Mouse (Mus musculus) hindbrain, embryonic 15.5 days (tissue): ENCODE measurements around the gene Phc2. TPM values are rescaled to one million over a fixed set of nuclear protein-coding genes. Genes with fewer than 3 reads are reported as not detected.

Source experiments
- ATAC-seq: fragments of 200-750 bp; cut with Nextera tagmentation; 2 replicates; pipeline ENCODE4 v1.8.0; 2017; ENCODE audit warnings: low read depth, moderate number of reproducible peaks, moderate TSS enrichment; ENCODE audit not compliant: low FRiP score
- H3K27ac ChIP-seq: fragments of 300-500 bp; sonication (generic); replicated peaks from 2 replicates; pipeline ENCODE4 v1.5.1; 2015; ENCODE audit warnings: mild to moderate bottlenecking, inconsistent platforms
- H3K27me3 ChIP-seq: fragments of 300-500 bp; sonication (generic); 2 replicates; pipeline ENCODE4 v1.6.1; 2015; ENCODE audit warnings: control low read depth, inconsistent platforms
- H3K36me3 ChIP-seq: fragments of 300-500 bp; sonication (generic); 2 replicates; pipeline ENCODE4 v1.6.1; 2015; ENCODE audit warnings: control low read depth, inconsistent platforms
- H3K4me1 ChIP-seq: fragments of 300-500 bp; sonication (generic); replicated peaks from 2 replicates; pipeline ENCODE4 v1.6.1; 2015; ENCODE audit warnings: control low read depth, inconsistent platforms
- H3K4me2 ChIP-seq: fragments of 300-500 bp; sonication (generic); 2 replicates; pipeline ENCODE4 v1.6.1; 2015; ENCODE audit warnings: moderate library complexity, mild to moderate bottlenecking, inconsistent platforms
- H3K4me3 ChIP-seq: fragments of 300-500 bp; sonication (generic); 2 replicates; pipeline ENCODE4 v1.5.1; 2015; ENCODE audit warnings: mild to moderate bottlenecking, inconsistent platforms
- H3K9ac ChIP-seq: fragments of 300-500 bp; sonication (generic); 2 replicates; pipeline ENCODE4 v1.6.1; 2015; ENCODE audit warnings: inconsistent platforms
- H3K9me3 ChIP-seq: fragments of 300-500 bp; sonication (generic); 2 replicates; pipeline ENCODE4 v1.6.1; 2016; ENCODE audit warnings: control low read depth, inconsistent platforms
- WGBS: fragments of 180-500 bp; shearing (Covaris S2); methylation state at CpG from one replicate; pipeline ENCODE4 v1.1.7; 2015; 5-methylcytosine and 5-hydroxymethylcytosine counted together
- polyA plus RNA-seq: library from polyadenylated mRNA; unstranded; fragments of >200 nt; fragmentation: Nextera tagmentation; extraction: Ambion mirVana; gene quantifications from 2 replicates; pipeline ENCODE4 v1.2.1, GENCODE M21; 2015

Gene Phc2
- polyA plus RNA-seq, 1 experiment from 2014 or later = 71.5 TPM

DNA sequence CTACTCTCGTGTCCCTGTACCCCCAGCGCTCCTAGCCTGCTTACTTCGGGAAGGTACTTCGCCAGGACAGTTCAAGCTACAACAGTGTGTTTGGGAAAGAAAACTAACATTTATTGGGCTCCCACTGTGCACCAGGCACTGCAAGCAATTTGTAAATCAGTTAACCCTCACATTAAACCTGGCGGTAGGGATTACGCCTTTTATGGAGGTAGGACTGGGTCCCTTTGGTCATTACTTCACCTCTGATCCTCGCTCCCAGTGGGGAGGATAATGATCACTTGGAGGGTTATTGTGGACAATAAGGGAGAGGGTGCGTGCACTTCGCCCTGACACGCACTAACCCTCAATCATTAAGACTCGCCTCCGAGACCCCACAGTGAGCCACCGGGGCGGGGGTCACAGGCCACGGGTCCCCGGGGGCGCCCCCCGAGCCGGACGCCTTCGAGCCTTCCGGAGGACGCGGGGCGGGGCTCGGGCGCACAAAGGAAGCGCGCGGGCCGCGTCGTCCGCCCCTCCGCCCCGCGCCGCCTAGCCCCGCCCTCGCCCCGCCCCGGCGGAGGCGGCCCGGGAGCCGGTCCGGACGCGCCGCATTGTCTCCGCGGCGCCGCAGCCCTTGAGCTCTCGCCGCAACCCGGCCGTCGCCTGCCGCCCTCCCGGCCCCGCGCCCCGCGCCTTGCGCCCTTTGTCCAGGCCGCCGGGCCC, 72.7 kb downstream of the Phc2 start:
- H3K4me1 ChIP-seq = peaks cover 57% of the 10 kb centered on the region

DNA sequence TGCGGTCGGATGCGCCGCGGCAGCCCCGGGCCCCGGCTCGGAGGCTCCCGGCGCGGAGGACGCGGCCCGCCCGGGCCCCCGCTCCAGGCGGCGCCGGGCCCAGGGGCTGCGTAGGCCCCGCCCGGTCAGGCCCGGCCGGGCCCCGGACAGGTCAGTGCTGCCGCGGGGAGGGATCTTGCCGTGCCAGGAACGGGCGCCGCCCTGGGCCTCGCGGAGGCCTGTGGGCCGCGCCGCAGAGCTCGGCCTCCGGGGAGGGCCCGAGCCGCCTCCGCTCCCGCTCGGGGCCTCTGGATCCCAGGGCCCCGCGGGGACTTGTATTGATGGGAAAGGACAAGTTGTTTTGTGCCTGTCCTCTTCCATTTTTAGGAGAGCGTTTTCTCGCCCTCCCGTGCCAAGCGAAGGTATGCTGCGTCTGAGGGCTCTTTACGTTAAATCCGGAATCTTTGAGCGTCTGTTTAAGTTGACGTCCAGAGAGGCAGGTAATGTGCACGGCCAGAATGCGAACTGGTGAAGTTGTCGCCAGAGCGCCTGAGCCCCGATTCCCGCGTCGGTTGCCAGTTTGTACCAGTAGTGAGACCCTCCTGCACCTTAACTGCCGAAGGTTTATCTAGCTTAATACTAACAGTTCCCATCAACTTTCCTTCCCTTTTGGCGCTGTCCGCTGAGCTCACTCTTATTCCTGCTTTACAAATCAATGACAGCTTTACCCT, 73.4 kb downstream of the Phc2 start:
- Histone ChIP-seq H3K27ac (peak overlapping the region; percentile 96), H3K4me1 (peaks cover 62% of the 10 kb centered on the region), H3K4me3 (peak overlapping the region; percentile 94), H3K9ac (peak overlapping the region; percentile 99), H3K27me3 (no peaks in the 10 kb centered on the region), H3K4me2 (peak overlapping the region; percentile 87), H3K9me3 (no peaks in the 10 kb centered on the region), H3K36me3 (peaks cover 5% of the 10 kb centered on the region; the same call in 1 of the 2 replicates)
- ATAC-seq = peak; percentile 56
- WGBS = under 1% methylated on average over 54 of the region's 65 CpGs

More for the DNA sequence above, 72.7 kb downstream of the Phc2 start:
- 4% methylated on average over 42 of the region's 68 CpGs for WGBS
- ATAC-seq = peak; percentile 89
- Histone ChIP-seq H3K9me3 (no peaks in the 10 kb centered on the region), H3K27me3 (no peaks in the 10 kb centered on the region), H3K27ac (peak overlapping the region; percentile 96), H3K4me3 (peak overlapping the region; percentile 94), H3K9ac (peak overlapping the region; percentile 99), H3K4me2 (peak overlapping the region; percentile 87), H3K36me3 (peaks cover 5% of the 10 kb centered on the region; the same call in 1 of the 2 replicates)

GRCm38 (mm10) chr4:128728431-128728851, 73.9 kb downstream of the Phc2 start:
- ATAC-seq = no peak
- Histone ChIP-seq H3K27me3 (no peaks in the 10 kb centered on the region), H3K4me3 (peak overlapping the region; percentile 94), H3K9me3 (no peaks in the 10 kb centered on the region), H3K27ac (peak overlapping the region; percentile 96), H3K36me3 (peaks cover 5% of the 10 kb centered on the region; the same call in 1 of the 2 replicates), H3K4me2 (peak overlapping the region; percentile 87), H3K9ac (peak overlapping the region; percentile 99), H3K4me1 (peaks cover 65% of the 10 kb centered on the region)
- WGBS = 1% methylated on average over 5 of the region's 5 CpGs

DNA sequence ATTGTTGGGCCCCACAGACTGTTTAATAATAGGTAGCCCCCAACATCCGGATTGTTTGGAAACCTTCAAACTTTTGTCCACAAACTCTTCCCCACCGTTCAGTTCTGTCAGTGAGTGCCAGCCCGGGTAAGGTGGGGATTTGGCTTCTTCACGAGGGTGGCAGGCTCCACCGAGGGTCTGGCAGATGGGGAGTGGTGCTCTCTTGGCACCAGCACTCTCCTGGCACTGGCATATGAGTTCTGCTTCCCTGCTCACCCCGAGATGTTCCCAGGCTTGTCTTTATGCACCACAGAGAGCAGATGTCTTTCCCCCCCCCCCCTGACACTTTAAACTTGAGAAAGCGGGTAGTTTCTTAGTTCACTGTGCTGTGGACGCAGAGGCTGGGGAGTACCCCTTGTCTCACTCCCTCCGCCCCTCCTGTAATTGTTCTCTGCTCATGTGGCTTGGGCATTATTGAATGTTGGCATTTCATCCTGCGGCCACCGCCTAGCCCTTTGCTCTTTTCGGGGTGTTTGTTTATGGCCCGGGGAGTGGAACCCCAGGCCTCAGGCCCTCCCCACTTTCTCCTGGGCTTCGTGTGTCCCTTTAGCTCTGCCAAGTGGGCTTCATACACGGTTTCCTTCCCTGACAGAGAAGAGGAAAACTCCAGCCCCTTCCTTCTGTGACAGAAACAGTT, 74.7 kb downstream of the Phc2 start:
- peak overlapping the region; percentile 94 for H3K4me3 ChIP-seq
- ATAC-seq = peak; percentile 27; the same call in 1 of the 2 replicates
- peaks cover 5% of the 10 kb centered on the region; the same call in 1 of the 2 replicates for H3K36me3 ChIP-seq
- H3K27me3 ChIP-seq = no peaks in the 10 kb centered on the region
- H3K9me3 ChIP-seq = no peaks in the 10 kb centered on the region
- peak overlapping the region; percentile 87 for H3K4me2 ChIP-seq
- H3K9ac ChIP-seq = peak overlapping the region; percentile 99
- H3K4me1 ChIP-seq = peaks cover 68% of the 10 kb centered on the region
- peak overlapping the region; percentile 96 for H3K27ac ChIP-seq
- WGBS = 3% methylated on average over 15 of the region's 15 CpGs

DNA sequence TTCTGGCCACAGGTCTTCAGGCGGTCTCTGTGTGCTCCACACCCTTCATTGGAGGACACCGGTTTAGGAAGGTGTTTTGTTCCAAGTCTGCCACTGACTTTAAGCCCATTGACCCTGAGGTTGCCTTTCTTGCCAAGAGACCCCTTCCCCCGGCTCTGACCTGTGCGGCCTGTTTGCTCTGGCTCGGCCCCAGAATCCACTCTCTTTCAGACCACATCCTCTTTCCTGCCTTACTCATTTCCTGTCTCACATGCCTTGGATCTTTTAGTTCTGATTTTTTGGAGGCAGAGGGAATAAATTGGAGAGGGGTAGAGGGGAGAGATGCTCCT, 75.2 kb downstream of the Phc2 start:
- 7% methylated on average over 5 of the region's 5 CpGs for WGBS
- Histone ChIP-seq H3K4me2 (peak overlapping the region; percentile 87), H3K4me3 (peak overlapping the region; percentile 94), H3K9ac (peak overlapping the region; percentile 99; the same call in 1 of the 2 replicates), H3K36me3 (peaks cover 5% of the 10 kb centered on the region; the same call in 1 of the 2 replicates), H3K4me1 (peaks cover 70% of the 10 kb centered on the region), H3K9me3 (no peaks in the 10 kb centered on the region), H3K27me3 (no peaks in the 10 kb centered on the region), H3K27ac (peak overlapping the region; percentile 96)
- ATAC-seq = no peak

GRCm38 (mm10) chr4:128730271-128730670, 75.8 kb downstream of the Phc2 start:
- peak overlapping the region; percentile 87 for H3K4me2 ChIP-seq
- H3K9me3 ChIP-seq = no peaks in the 10 kb centered on the region
- peak overlapping the region; percentile 96; the same call in 1 of the 2 replicates for H3K27ac ChIP-seq
- ATAC-seq = no peak
- H3K9ac ChIP-seq = 0 out of 2 replicates have a peak overlapping the region, but pooled peaks have one; percentile 99
- H3K36me3 ChIP-seq = peaks cover 5% of the 10 kb centered on the region; the same call in 1 of the 2 replicates
- H3K27me3 ChIP-seq = no peaks in the 10 kb centered on the region
- H3K4me1 ChIP-seq = peaks cover 76% of the 10 kb centered on the region
- 29% methylated on average over 6 of the region's 6 CpGs for WGBS
- H3K4me3 ChIP-seq = peak overlapping the region; percentile 94

DNA sequence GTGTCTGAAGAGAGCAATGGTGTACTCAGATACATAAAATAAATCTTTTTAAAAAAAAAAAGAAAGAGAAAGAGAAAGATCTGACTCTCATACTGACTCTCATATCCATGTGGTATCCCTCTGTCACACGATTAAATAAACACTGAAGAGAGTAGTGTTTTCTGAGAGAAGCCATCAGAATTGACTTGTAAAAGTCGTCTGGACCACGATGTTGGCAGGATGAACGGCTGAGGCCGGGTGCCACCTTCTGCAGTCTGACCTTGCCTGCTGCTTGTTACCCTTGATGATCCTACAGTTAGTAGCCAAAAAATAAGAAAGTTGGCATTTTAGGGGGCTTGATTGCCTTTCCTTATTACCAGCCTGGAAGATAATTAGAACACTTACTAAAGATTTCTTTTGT, 78.3 kb downstream of the Phc2 start:
- H3K27ac ChIP-seq = no peak overlapping the region

GRCm38 (mm10) chr4:128733496-128733895, 79.0 kb downstream of the Phc2 start:
- WGBS = 26% methylated on average over 6 of the region's 6 CpGs

More for the DNA sequence above, 78.3 kb downstream of the Phc2 start:
- H3K4me1 ChIP-seq = peaks cover 92% of the 10 kb centered on the region
- no peaks in the 10 kb centered on the region for H3K27me3 ChIP-seq
- WGBS = 33% methylated on average over 5 of the region's 5 CpGs
- peak overlapping the region; percentile 11; the same call in 1 of the 2 replicates for H3K4me2 ChIP-seq
- H3K9ac ChIP-seq = no peak overlapping the region
- no peaks in the 10 kb centered on the region for H3K9me3 ChIP-seq
- no peak overlapping the region for H3K4me3 ChIP-seq
- peaks cover 5% of the 10 kb centered on the region; the same call in 1 of the 2 replicates for H3K36me3 ChIP-seq
- ATAC-seq = no peak

GRCm38 (mm10) chr4:128734217-128734616, 79.7 kb downstream of the Phc2 start:
- Histone ChIP-seq H3K9ac (no peak overlapping the region), H3K36me3 (peaks cover 5% of the 10 kb centered on the region; the same call in 1 of the 2 replicates), H3K4me3 (no peak overlapping the region)

More at GRCm38 (mm10) chr4:128733496-128733895, 79.0 kb downstream of the Phc2 start:
- H3K4me1 ChIP-seq = peaks cover 96% of the 10 kb centered on the region
- no peaks in the 10 kb centered on the region for H3K27me3 ChIP-seq
- H3K4me3 ChIP-seq = no peak overlapping the region
- H3K27ac ChIP-seq = peak overlapping the region; percentile 65; the same call in 1 of the 2 replicates
- no peaks in the 10 kb centered on the region for H3K9me3 ChIP-seq
- H3K9ac ChIP-seq = no peak overlapping the region
- H3K4me2 ChIP-seq = peak overlapping the region; percentile 11; the same call in 1 of the 2 replicates
- no peak for ATAC-seq
- H3K36me3 ChIP-seq = peaks cover 5% of the 10 kb centered on the region; the same call in 1 of the 2 replicates

GRCm38 (mm10) chr4:128734721-128735671, 80.5 kb downstream of the Phc2 start:
- Histone ChIP-seq H3K27me3 (no peaks in the 10 kb centered on the region), H3K9ac (no peak overlapping the region)

More at GRCm38 (mm10) chr4:128734217-128734616, 79.7 kb downstream of the Phc2 start:
- peak overlapping the region; percentile 23 for H3K4me2 ChIP-seq
- H3K27ac ChIP-seq = peak overlapping the region; percentile 65
- H3K4me1 ChIP-seq = peaks cover 90% of the 10 kb centered on the region
- 13% methylated on average over 5 of the region's 5 CpGs for WGBS
- H3K27me3 ChIP-seq = no peaks in the 10 kb centered on the region
- ATAC-seq = peak; percentile 80
- no peaks in the 10 kb centered on the region for H3K9me3 ChIP-seq

More at GRCm38 (mm10) chr4:128734721-128735671, 80.5 kb downstream of the Phc2 start:
- no peak for ATAC-seq
- peak overlapping the region; percentile 23 for H3K4me2 ChIP-seq
- peak overlapping the region; percentile 65 for H3K27ac ChIP-seq
- no peaks in the 10 kb centered on the region for H3K9me3 ChIP-seq
- peaks cover 5% of the 10 kb centered on the region; the same call in 1 of the 2 replicates for H3K36me3 ChIP-seq
- H3K4me1 ChIP-seq = peaks cover 82% of the 10 kb centered on the region
- no peak overlapping the region for H3K4me3 ChIP-seq
- 60% methylated on average over 18 of the region's 18 CpGs for WGBS
